Mouse (Mus musculus): Measurements from ENCODE around the gene Farp2. TPM values are rescaled to one million over a fixed set of nuclear protein-coding genes. Genes with fewer than 3 reads are reported as not detected.
"Not testable (repeated sequence)": the region's sequence is repeated elsewhere in the genome, so short reads cannot be mapped to it uniquely, and the experiment has no call there.

Farp2 gene
- polyA plus RNA-seq (2015; fragmentation: Nextera tagmentation; extraction: Ambion mirVana) = 7.9 and 9.2 TPM in 2 replicates

GRCm38 (mm10) chr1:93511585-93512350, at the start of gene Farp2:
Gene Farp2 (plus strand): TSS chr1:93512079.
- peak; percentile 99 for ATAC-seq (replicated peaks; ENCODE audit: low FRiP score)
- Histone ChIP-seq H3K4me2 (peak within 1 kb of the TSS; percentile 67), H3K9me3 (replicated peaks) (no peaks in the 10 kb centered on the region), H3K27ac (peak within 1 kb of the TSS; percentile 89), H3K9ac (peak within 1 kb of the TSS; percentile 75), H3K36me3 (peaks cover 26% of the 10 kb centered on the region), H3K4me1 (peaks cover 22% of the 10 kb centered on the region), H3K27me3 (no peaks in the 10 kb centered on the region), H3K4me3 (replicated peaks) (peak within 1 kb of the TSS; percentile 75)
- WGBS = under 1% methylated on average over 71 of the region's 71 CpGs

DNA sequence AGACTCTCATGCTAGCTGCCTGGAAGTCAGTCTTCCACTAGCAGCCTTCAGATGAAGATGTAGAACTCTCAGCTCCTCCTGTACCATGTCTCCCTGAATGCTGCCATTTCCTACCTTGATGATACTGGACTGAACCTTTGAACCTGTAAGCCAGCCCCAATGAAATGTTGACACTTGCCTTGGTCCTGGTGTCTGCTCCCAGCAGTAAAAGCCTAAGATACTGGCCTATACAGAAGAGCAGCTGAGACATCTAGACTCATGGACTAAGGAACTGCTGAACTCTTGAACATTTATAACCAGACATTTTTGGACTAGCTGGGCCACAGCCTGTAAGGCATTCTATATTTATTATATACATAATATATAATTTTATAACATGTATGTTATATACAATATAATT, 46.8 kb upstream of the Farp2 start:
- no peaks in the 10 kb centered on the region for H3K4me1 ChIP-seq
- no peaks in the 10 kb centered on the region; the same call in 1 of the 2 replicates for H3K36me3 ChIP-seq
- ATAC-seq (replicated peaks; ENCODE audit: low FRiP score) = no peak
- H3K4me2 ChIP-seq = no peak overlapping the region
- H3K27ac ChIP-seq = no peak overlapping the region
- H3K4me3 ChIP-seq (replicated peaks) = no peak overlapping the region
- no peaks in the 10 kb centered on the region for H3K9me3 ChIP-seq (replicated peaks)
- no peak overlapping the region for H3K9ac ChIP-seq
- no peaks in the 10 kb centered on the region for H3K27me3 ChIP-seq

- H3K4me1 ChIP-seq = no peaks in the 10 kb centered on the region
- peaks cover under 1% of the 10 kb centered on the region; the same call in 1 of the 2 replicates for H3K36me3 ChIP-seq
- no peak overlapping the region for H3K9ac ChIP-seq
- no peaks in the 10 kb centered on the region for H3K9me3 ChIP-seq (replicated peaks)
- H3K4me3 ChIP-seq (replicated peaks) = no peak overlapping the region
- H3K27me3 ChIP-seq = no peaks in the 10 kb centered on the region
- no peak overlapping the region for H3K4me2 ChIP-seq
- H3K27ac ChIP-seq = no peak overlapping the region
- no peak for ATAC-seq (replicated peaks; ENCODE audit: low FRiP score)
Measured at GRCm38 (mm10) chr1:93465746-93466145, 46.1 kb upstream of the Farp2 start.

DNA sequence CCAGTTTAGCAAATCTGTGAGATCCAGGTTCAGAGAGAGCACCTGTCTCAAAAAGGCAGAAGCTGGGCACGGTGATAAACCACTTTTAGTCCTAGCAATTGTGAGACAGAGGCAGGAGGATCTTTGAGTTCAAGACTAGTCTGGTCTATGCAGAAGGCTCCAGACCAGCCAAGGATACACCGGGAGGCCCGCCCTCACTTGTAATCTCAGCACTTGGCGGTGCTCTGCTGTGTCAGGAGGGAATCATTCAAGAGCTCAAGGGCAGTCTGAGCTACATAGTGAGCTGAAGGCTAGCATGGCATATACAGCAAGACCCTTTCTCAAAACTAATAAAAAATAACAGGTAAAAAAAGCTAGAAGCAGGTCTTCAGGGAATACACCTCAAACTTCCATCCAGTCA, 43.3 kb upstream of the Farp2 start:
- Histone ChIP-seq H3K27me3 (no peaks in the 10 kb centered on the region), H3K4me2 (no peak overlapping the region), H3K9ac (no peak overlapping the region), H3K4me1 (no peaks in the 10 kb centered on the region), H3K27ac (no peak overlapping the region), H3K4me3 (replicated peaks) (no peak overlapping the region), H3K36me3 (0 out of 2 replicates have a peak, but pooled peaks cover 4% of the 10 kb centered on the region), H3K9me3 (replicated peaks) (no peaks in the 10 kb centered on the region)
- 85% methylated on average over 4 of the region's 4 CpGs for WGBS
- no peak for ATAC-seq (replicated peaks; ENCODE audit: low FRiP score)

DNA sequence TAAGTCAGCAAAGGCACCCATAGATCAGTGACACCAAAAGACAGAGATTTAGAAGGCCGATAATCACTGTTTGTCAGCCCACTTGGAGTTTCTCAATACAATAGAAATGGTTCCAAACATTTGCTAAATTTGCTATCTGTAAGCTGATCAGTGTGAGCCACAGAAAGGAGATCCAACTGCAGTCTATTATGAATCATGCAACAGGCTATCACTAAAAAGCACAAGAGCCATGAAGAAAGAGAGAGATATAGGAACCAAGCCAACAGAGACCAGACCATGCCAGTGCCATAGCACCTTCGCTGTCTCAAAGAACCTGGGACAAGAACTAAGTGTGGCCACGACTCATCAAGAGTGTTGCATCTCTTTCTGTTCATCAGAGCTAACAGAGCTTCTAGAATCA, 36.2 kb upstream of the Farp2 start:
- H3K27me3 ChIP-seq = no peaks in the 10 kb centered on the region
- no peak overlapping the region for H3K27ac ChIP-seq
- no peak for ATAC-seq (replicated peaks; ENCODE audit: low FRiP score)
- no peaks in the 10 kb centered on the region for H3K9me3 ChIP-seq (replicated peaks)
- no peak overlapping the region for H3K4me3 ChIP-seq (replicated peaks)
- 94% methylated on average over 3 of the region's 3 CpGs for WGBS
- H3K9ac ChIP-seq = no peak overlapping the region
- H3K4me2 ChIP-seq = no peak overlapping the region
- peaks cover 10% of the 10 kb centered on the region for H3K4me1 ChIP-seq
- peaks cover 4% of the 10 kb centered on the region; the same call in 1 of the 2 replicates for H3K36me3 ChIP-seq

- H3K9ac ChIP-seq = peak overlapping the region; percentile 64
- WGBS = under 1% methylated on average over 41 of the region's 41 CpGs
- peak; percentile 98 for ATAC-seq (replicated peaks; ENCODE audit: low FRiP score)
- no peaks in the 10 kb centered on the region; the same call in 1 of the 2 replicates for H3K36me3 ChIP-seq
- no peaks in the 10 kb centered on the region for H3K9me3 ChIP-seq (replicated peaks)
- H3K4me3 ChIP-seq (replicated peaks) = peak overlapping the region; percentile 78
- no peaks in the 10 kb centered on the region for H3K27me3 ChIP-seq
- H3K27ac ChIP-seq = peak overlapping the region; percentile 94
- H3K4me2 ChIP-seq = peak overlapping the region; percentile 61
- H3K4me1 ChIP-seq = peaks cover 13% of the 10 kb centered on the region
Measured at GRCm38 (mm10) chr1:93477758-93478585, 33.9 kb upstream of the Farp2 start.

GRCm38 (mm10) chr1:93478586-93479475, 33.0 kb upstream of the Farp2 start, which contains the start of gene Hdlbp:
Gene Hdlbp (minus strand): TSS chr1:93478815.
- peak within 1 kb of the TSS; percentile 78 for H3K4me3 ChIP-seq (replicated peaks)
- under 1% methylated on average over 74 of the region's 74 CpGs for WGBS
- H3K27ac ChIP-seq = peak within 1 kb of the TSS; percentile 94
- H3K36me3 ChIP-seq = no peaks in the 10 kb centered on the region; the same call in 1 of the 2 replicates
- H3K4me1 ChIP-seq = peaks cover 13% of the 10 kb centered on the region
- H3K9ac ChIP-seq = peak within 1 kb of the TSS; percentile 76
- H3K4me2 ChIP-seq = peak within 1 kb of the TSS; percentile 66
- no peaks in the 10 kb centered on the region for H3K9me3 ChIP-seq (replicated peaks)
- no peaks in the 10 kb centered on the region for H3K27me3 ChIP-seq
- peak; percentile 96 for ATAC-seq (replicated peaks; ENCODE audit: low FRiP score)

DNA sequence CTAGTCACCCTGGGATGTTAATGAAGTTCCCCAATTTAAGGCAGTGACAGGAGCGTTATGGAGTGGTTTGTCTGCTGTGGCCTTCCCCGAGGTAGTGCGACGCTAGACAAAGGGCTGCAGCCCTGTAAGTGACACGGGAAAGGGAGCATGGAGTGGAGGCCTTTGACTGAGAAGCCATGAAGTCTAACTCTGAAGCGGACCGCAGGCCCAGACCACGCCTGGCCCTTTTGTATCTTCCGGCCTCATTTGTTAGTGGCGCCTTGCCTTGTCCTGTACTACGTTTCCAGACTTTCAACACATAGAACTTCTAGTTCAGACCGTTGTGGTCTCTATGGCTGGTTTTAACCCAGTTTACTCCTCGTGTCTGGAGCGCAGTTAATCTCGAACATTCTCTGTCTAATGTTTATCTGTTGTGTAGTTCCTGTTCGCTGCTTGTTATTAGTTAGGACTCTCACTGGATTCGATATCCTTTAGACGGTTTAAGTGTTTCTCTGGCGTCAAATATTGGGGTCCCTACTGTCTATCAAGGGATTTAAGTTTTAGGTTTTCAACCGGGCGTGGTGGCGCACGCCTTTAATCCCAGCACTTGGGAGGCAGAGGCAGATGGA, 32.3 kb upstream of the Farp2 start:
- Histone ChIP-seq H3K4me1 (peaks cover 13% of the 10 kb centered on the region), H3K36me3 (no peaks in the 10 kb centered on the region; the same call in 1 of the 2 replicates), H3K4me3 (replicated peaks) (peak overlapping the region; percentile 78), H3K9ac (peak overlapping the region; percentile 76), H3K27me3 (no peaks in the 10 kb centered on the region), H3K27ac (peak overlapping the region; percentile 94), H3K4me2 (peak overlapping the region; percentile 66), H3K9me3 (replicated peaks) (no peaks in the 10 kb centered on the region)
- no peak for ATAC-seq (replicated peaks; ENCODE audit: low FRiP score)
- WGBS = 4% methylated on average over 23 of the region's 23 CpGs

DNA sequence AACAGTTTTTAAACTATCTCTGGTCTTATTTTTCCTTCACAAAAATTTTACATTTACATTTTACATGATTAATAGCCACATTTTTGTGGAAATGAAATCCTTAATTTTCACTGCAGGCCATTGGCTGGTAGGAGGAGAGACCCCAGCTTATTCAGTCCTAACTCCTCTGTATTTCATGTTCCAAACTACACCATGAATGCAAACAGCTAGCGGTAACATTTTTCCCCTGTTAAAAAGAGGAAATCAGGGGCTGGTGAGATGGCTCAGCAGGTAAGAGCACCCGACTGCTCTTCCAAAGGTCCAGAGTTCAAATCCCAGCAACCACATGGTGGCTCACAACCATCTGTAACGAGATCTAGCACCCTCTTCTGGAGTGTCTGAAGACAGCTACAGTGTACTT, 25.6 kb upstream of the Farp2 start:
- not testable (repeated sequence) for H3K4me2 ChIP-seq; H3K4me1 ChIP-seq; H3K9ac ChIP-seq; H3K9me3 ChIP-seq (replicated peaks); H3K27me3 ChIP-seq; H3K27ac ChIP-seq; H3K4me3 ChIP-seq (replicated peaks); ATAC-seq (replicated peaks; ENCODE audit: low FRiP score)
- 85% methylated on average over 3 of the region's 3 CpGs for WGBS
- peaks cover 10% of the 10 kb centered on the region for H3K36me3 ChIP-seq

GRCm38 (mm10) chr1:93495312-93495711, 16.6 kb upstream of the Farp2 start:
- Histone ChIP-seq H3K4me3 (replicated peaks) (no peak overlapping the region), H3K4me1 (no peaks in the 10 kb centered on the region), H3K27ac (no peak overlapping the region), H3K4me2 (no peak overlapping the region), H3K27me3 (no peaks in the 10 kb centered on the region), H3K36me3 (peaks cover 66% of the 10 kb centered on the region), H3K9me3 (replicated peaks) (no peaks in the 10 kb centered on the region), H3K9ac (no peak overlapping the region)
- WGBS = 80% methylated on average over 3 of the region's 3 CpGs
- no peak for ATAC-seq (replicated peaks; ENCODE audit: low FRiP score)

DNA sequence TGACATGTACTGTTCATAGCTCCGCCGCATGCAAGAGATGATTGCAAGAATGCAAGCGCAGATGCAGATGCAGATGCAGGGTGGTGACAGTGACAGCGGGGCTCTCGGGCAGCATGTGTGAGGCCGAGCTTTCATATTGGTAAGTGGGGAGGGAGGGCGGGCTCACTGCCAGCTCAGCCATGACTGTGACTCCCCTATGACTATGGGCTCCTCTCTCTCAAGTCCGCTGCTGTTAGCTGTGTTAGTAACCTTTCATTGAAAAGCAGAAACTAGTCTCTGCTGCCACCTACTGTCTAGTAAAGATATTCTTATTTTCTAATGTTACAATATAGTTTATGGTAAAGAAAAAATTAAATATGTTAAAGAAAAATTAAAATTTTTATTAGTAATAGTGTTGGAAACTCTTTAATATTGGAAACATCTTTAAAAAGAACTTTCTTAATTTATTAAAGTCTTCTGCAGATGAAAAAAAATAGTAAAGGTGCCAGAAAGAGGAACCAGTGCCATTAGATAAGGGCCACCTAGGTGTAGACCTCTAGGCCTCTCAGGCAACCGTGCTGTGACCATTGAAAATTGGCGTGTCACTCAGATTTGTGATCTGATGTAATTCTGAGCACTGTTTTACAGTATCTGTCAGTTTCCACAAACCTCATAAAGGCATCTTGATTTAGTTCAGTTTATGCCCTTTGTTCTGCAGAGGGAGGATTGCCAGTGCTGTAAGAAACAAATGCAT, 4.8 kb upstream of the Farp2 start:
- Histone ChIP-seq H3K27ac (no peak overlapping the region), H3K27me3 (no peaks in the 10 kb centered on the region), H3K9me3 (replicated peaks) (no peaks in the 10 kb centered on the region), H3K4me3 (replicated peaks) (no peak overlapping the region), H3K36me3 (peaks cover 63% of the 10 kb centered on the region), H3K4me1 (peaks cover 12% of the 10 kb centered on the region), H3K4me2 (no peak overlapping the region), H3K9ac (no peak overlapping the region)
- no peak for ATAC-seq (replicated peaks; ENCODE audit: low FRiP score)
- 56% methylated on average over 10 of the region's 10 CpGs for WGBS
